Mouse (Mus musculus): ENCODE measurements around the gene Dpy19l2. TPM values are rescaled to one million over a fixed set of nuclear protein-coding genes. Genes with fewer than 3 reads are reported as not detected.

Dpy19l2 gene
- polyA plus RNA-seq, 1 experiment from 2014 or later, result 0.71 TPM

- no peak for ATAC-seq (replicated peaks)
- WGBS, result 92% methylated on average over 4 of the region's 4 CpGs
- no peaks in the 10 kb centered on the region for H3K36me3 ChIP-seq (replicated peaks)
- no peak overlapping the region for H3K4me2 ChIP-seq
- no peak overlapping the region for H3K27ac ChIP-seq
- H3K9ac ChIP-seq, result no peak overlapping the region
- H3K9me3 ChIP-seq, result no peaks in the 10 kb centered on the region
- no peaks in the 10 kb centered on the region for H3K27me3 ChIP-seq (replicated peaks)
- peaks cover 1% of the 10 kb centered on the region for H3K4me1 ChIP-seq
- H3K4me3 ChIP-seq, result no peak overlapping the region
Observed at GRCm38 (mm10) chr9:24508880-24509279, 187.2 kb downstream of the Dpy19l2 start.

Other genes starting within 250 kb of the Dpy19l2 start
- gene Dpy19l1, start 193.2 kb downstream of the Dpy19l2 start, polyA plus RNA-seq (2015; fragmentation: Nextera tagmentation; extraction: Ambion mirVana), result 12.3 and 13.9 TPM in 2 replicates
- not detected in 2 replicates for gene Cypt4, start 71.1 kb downstream of the Dpy19l2 start, polyA plus RNA-seq (2015; fragmentation: Nextera tagmentation; extraction: Ambion mirVana)
- 0.04 and 0.14 TPM in 2 replicates for gene Tbx20, start 78.0 kb upstream of the Dpy19l2 start, polyA plus RNA-seq (2015; fragmentation: Nextera tagmentation; extraction: Ambion mirVana)